Mouse (Mus musculus): ENCODE measurements at regions not wholly inside any gene's neighbourhood (a gene's known extent, or its start where the extent isn't known, plus 50 kb on each side); places are given as distances from the start of the nearest gene placed in this dataset.
A peak's percentile ranks its signal among the peaks of the same experiment; 100 is the strongest.

GRCm38 (mm10) chr13:101233843-101234281 lies 400.6 kb upstream of the Slc30a5 start:
- Histone ChIP-seq H3K9me3 (replicated peaks) (no peaks in the 10 kb centered on the region), H3K36me3 (no peaks in the 10 kb centered on the region), H3K4me2 (peak overlapping the region; percentile 39; the same call in 1 of the 2 replicates), H3K27me3 (no peaks in the 10 kb centered on the region), H3K27ac (peak overlapping the region; percentile 68), H3K4me3 (no peak overlapping the region), H3K4me1 (replicated peaks) (peaks cover 17% of the 10 kb centered on the region), H3K9ac (no peak overlapping the region)
- WGBS, result 28% methylated on average over 5 of the region's 5 CpGs
- ATAC-seq (replicated peaks; ENCODE audit: insufficient number of reproducible peaks, insufficient read depth, low FRiP score, low read depth), result 0 out of 2 replicates have a peak, but pooled peaks have one; percentile 25

GRCm38 (mm10) chr13:101233181-101233842 lies 400.1 kb upstream of the Slc30a5 start:
- Histone ChIP-seq H3K9ac (0 out of 2 replicates have a peak overlapping the region, but pooled peaks have one; percentile 20), H3K4me1 (replicated peaks) (peaks cover 17% of the 10 kb centered on the region), H3K36me3 (no peaks in the 10 kb centered on the region), H3K27me3 (no peaks in the 10 kb centered on the region), H3K27ac (peak overlapping the region; percentile 68), H3K4me3 (no peak overlapping the region), H3K9me3 (replicated peaks) (no peaks in the 10 kb centered on the region), H3K4me2 (peak overlapping the region; percentile 39)
- 22% methylated on average over 8 of the region's 8 CpGs for WGBS
- ATAC-seq (replicated peaks; ENCODE audit: insufficient number of reproducible peaks, insufficient read depth, low FRiP score, low read depth), result peak; percentile 79

GRCm38 (mm10) chr13:101229861-101230260 lies 396.6 kb upstream of the Slc30a5 start:
- 82% methylated on average over 4 of the region's 4 CpGs for WGBS
- no peak for ATAC-seq (replicated peaks; ENCODE audit: insufficient number of reproducible peaks, insufficient read depth, low FRiP score, low read depth)
- peaks cover 15% of the 10 kb centered on the region for H3K4me1 ChIP-seq (replicated peaks)
- no peak overlapping the region for H3K9ac ChIP-seq
- no peaks in the 10 kb centered on the region for H3K27me3 ChIP-seq
- no peaks in the 10 kb centered on the region for H3K36me3 ChIP-seq
- H3K9me3 ChIP-seq (replicated peaks), result no peaks in the 10 kb centered on the region
- H3K4me3 ChIP-seq, result no peak overlapping the region
- no peak overlapping the region for H3K4me2 ChIP-seq
- no peak overlapping the region for H3K27ac ChIP-seq

GRCm38 (mm10) chr13:101225366-101225765 lies 392.1 kb upstream of the Slc30a5 start:
- H3K36me3 ChIP-seq, result no peaks in the 10 kb centered on the region
- 66% methylated on average over 2 of the region's 2 CpGs for WGBS
- H3K9me3 ChIP-seq (replicated peaks), result no peaks in the 10 kb centered on the region
- H3K27me3 ChIP-seq, result no peaks in the 10 kb centered on the region
- H3K4me3 ChIP-seq, result no peak overlapping the region
- H3K9ac ChIP-seq, result no peak overlapping the region
- ATAC-seq (replicated peaks; ENCODE audit: insufficient number of reproducible peaks, insufficient read depth, low FRiP score, low read depth), result no peak
- no peaks in the 10 kb centered on the region for H3K4me1 ChIP-seq (replicated peaks)
- H3K27ac ChIP-seq, result no peak overlapping the region
- no peak overlapping the region for H3K4me2 ChIP-seq

DNA sequence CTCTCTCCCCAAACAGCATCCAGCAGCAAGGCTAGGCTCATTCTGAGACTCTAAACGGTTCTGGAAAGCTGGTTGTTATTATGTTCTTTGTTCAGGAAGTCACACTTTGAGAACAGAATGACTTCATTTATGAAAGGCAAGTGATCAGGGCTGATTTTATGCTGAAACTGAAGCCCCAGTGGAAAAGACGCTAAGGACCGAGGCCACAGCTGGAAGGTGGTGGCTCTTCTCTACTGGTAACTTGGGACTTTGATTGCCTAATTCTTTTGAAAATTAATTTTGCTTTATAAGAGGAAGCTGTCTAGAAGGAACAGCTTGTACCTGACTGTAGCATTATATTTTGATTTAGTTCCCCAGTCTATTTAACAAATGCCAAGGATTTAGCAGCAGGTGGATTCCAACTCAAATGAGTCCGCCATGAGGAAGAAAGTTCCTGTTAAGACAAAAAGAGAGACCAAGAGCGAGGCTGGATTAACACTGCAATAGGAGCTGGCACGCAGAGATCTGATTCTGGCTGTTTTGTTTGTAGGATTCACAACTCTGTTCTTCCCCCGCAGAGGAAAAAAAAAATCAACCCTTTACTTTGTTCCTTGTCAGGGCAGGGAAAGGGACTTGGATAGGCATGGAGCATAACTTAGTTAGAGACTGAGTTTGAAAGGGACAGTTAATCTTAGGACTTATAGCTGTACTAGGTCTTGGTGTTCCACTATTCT lies 388.3 kb upstream of the Slc30a5 start:
- Histone ChIP-seq H3K27me3 (no peaks in the 10 kb centered on the region), H3K4me2 (no peak overlapping the region), H3K4me3 (no peak overlapping the region), H3K9me3 (replicated peaks) (no peaks in the 10 kb centered on the region), H3K36me3 (no peaks in the 10 kb centered on the region), H3K9ac (no peak overlapping the region), H3K27ac (no peak overlapping the region), H3K4me1 (replicated peaks) (no peaks in the 10 kb centered on the region; the same call in 1 of the 2 replicates)
- whole genome bisulfite sequencing, result 76% methylated on average over 7 of the region's 7 CpGs
- no peak for ATAC-seq (replicated peaks; ENCODE audit: insufficient number of reproducible peaks, insufficient read depth, low FRiP score, low read depth)

GRCm38 (mm10) chr13:101219568-101219967 lies 386.3 kb upstream of the Slc30a5 start:
- ATAC-seq (replicated peaks; ENCODE audit: insufficient number of reproducible peaks, insufficient read depth, low FRiP score, low read depth), result no peak
- Histone ChIP-seq H3K36me3 (no peaks in the 10 kb centered on the region), H3K9me3 (replicated peaks) (no peaks in the 10 kb centered on the region), H3K4me3 (no peak overlapping the region), H3K4me2 (no peak overlapping the region), H3K27ac (no peak overlapping the region), H3K9ac (no peak overlapping the region), H3K27me3 (no peaks in the 10 kb centered on the region), H3K4me1 (replicated peaks) (no peaks in the 10 kb centered on the region; the same call in 1 of the 2 replicates)
- 83% methylated on average over 5 of the region's 5 CpGs for WGBS

GRCm38 (mm10) chr13:101216897-101217480 lies 383.8 kb upstream of the Slc30a5 start:
- 71% methylated on average over 8 of the region's 8 CpGs for WGBS
- ATAC-seq (replicated peaks; ENCODE audit: insufficient number of reproducible peaks, insufficient read depth, low FRiP score, low read depth), result no peak
- Histone ChIP-seq H3K36me3 (no peaks in the 10 kb centered on the region), H3K4me1 (replicated peaks) (peaks cover 7% of the 10 kb centered on the region), H3K4me2 (no peak overlapping the region), H3K27me3 (no peaks in the 10 kb centered on the region), H3K9ac (no peak overlapping the region), H3K27ac (no peak overlapping the region), H3K4me3 (no peak overlapping the region), H3K9me3 (replicated peaks) (no peaks in the 10 kb centered on the region)

DNA sequence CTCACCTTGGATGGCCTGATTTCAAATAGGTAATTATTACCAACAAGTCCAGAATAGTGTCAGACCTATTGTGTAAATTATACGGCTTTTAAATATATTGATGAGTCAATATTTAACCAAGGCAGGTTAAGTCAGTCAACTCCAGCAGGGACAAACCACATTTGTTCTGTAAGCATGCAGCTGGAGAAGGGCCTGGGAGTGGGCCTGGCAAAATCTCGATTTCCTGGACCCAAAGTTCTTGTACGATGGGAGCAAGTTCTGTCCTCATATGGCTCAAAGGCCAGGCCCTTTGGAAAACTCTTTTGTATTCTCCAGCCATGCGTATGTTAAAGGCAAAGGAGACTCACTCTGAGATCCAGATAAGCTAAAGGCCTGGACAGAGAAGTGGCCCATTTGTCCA lies 383.2 kb upstream of the Slc30a5 start:
- no peaks in the 10 kb centered on the region for H3K27me3 ChIP-seq
- no peaks in the 10 kb centered on the region for H3K9me3 ChIP-seq (replicated peaks)
- ATAC-seq (replicated peaks; ENCODE audit: insufficient number of reproducible peaks, insufficient read depth, low FRiP score, low read depth), result no peak
- H3K36me3 ChIP-seq, result no peaks in the 10 kb centered on the region
- no peak overlapping the region for H3K4me2 ChIP-seq
- no peak overlapping the region for H3K9ac ChIP-seq
- no peak overlapping the region for H3K27ac ChIP-seq
- H3K4me1 ChIP-seq (replicated peaks), result peaks cover 7% of the 10 kb centered on the region
- whole genome bisulfite sequencing, result 67% methylated on average over 4 of the region's 4 CpGs
- no peak overlapping the region for H3K4me3 ChIP-seq

DNA sequence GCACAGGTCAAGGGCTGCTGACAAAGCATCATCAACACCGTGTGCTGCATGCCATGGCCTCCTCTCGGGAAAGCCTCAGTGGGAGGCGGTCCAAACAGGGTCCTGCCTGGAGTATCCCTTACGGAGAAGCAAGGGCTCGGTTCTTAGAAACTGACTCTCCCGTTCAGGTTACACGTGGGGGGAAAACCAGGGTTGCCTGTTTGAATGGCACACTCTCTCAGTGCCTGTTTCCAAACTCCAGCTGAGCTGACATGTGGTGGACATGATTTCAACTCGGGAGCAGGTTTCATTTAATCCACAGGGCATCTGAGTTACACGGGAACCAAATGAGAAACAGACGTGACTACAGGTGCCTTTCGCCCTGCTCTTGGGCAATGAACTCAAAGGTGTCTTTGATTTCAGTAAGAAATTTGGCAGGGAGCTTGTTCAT lies 382.6 kb upstream of the Slc30a5 start:
- H3K4me3 ChIP-seq, result no peak overlapping the region
- no peaks in the 10 kb centered on the region for H3K36me3 ChIP-seq
- no peaks in the 10 kb centered on the region for H3K9me3 ChIP-seq (replicated peaks)
- no peaks in the 10 kb centered on the region for H3K27me3 ChIP-seq
- WGBS, result 44% methylated on average over 11 of the region's 11 CpGs
- H3K9ac ChIP-seq, result no peak overlapping the region
- H3K27ac ChIP-seq, result no peak overlapping the region
- H3K4me1 ChIP-seq (replicated peaks), result peaks cover 7% of the 10 kb centered on the region
- no peak overlapping the region for H3K4me2 ChIP-seq
- ATAC-seq (replicated peaks; ENCODE audit: insufficient number of reproducible peaks, insufficient read depth, low FRiP score, low read depth), result no peak

DNA sequence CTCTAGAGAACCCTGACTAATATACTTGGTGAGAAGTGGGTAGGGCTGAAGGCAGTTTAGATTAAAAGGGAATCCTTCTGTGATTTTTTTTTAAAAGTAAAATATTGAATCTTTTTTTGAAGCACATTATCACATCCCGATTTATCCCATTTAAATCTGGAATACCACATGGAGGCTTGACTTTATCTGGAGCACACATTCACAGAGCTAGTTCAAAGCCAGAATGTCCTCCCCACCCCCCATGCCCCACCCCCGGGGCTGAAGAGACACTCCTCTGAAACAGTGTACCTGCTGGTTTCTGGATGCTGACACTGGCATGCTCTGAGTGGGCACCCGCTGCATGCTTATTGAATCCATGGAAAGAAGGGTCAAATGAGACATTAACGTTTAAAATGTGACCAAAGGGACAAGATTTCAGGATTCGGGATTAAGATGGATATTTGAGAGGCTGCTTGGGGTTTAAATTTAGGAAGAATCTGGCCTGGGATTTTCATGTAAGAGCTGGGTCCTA lies 382.0 kb upstream of the Slc30a5 start:
- 74% methylated on average over 5 of the region's 5 CpGs for WGBS
- no peak for ATAC-seq (replicated peaks; ENCODE audit: insufficient number of reproducible peaks, insufficient read depth, low FRiP score, low read depth)
- H3K27ac ChIP-seq, result no peak overlapping the region
- H3K36me3 ChIP-seq, result no peaks in the 10 kb centered on the region
- H3K4me3 ChIP-seq, result no peak overlapping the region
- no peaks in the 10 kb centered on the region for H3K27me3 ChIP-seq
- H3K4me1 ChIP-seq (replicated peaks), result peaks cover 7% of the 10 kb centered on the region
- no peak overlapping the region for H3K4me2 ChIP-seq
- no peak overlapping the region for H3K9ac ChIP-seq
- no peaks in the 10 kb centered on the region for H3K9me3 ChIP-seq (replicated peaks)

DNA sequence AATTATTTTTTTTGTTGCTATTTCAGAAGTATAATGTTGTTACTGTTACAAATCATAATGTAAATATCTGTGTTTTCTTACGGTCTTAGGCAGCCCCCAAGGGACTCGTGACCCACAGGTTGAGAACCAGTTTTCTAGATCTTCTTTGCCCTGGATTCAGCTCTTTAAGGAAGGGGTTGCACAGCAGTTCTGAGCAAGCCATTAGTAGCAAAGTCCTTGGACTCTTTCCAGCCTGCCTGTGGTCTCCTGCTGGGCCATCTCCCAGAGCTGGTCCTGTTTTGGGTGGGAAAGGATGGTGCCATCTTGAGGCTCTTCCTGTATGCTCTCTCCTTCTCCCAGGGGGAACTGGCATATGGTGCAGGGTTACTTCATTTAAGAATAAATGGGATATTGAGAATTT lies 380.9 kb upstream of the Slc30a5 start:
- H3K4me3 ChIP-seq, result no peak overlapping the region
- 78% methylated on average over 2 of the region's 2 CpGs for WGBS
- no peaks in the 10 kb centered on the region for H3K36me3 ChIP-seq
- H3K27me3 ChIP-seq, result no peaks in the 10 kb centered on the region
- H3K9ac ChIP-seq, result no peak overlapping the region
- no peak for ATAC-seq (replicated peaks; ENCODE audit: insufficient number of reproducible peaks, insufficient read depth, low FRiP score, low read depth)
- H3K4me2 ChIP-seq, result no peak overlapping the region
- peaks cover 8% of the 10 kb centered on the region for H3K4me1 ChIP-seq (replicated peaks)
- no peak overlapping the region for H3K27ac ChIP-seq
- H3K9me3 ChIP-seq (replicated peaks), result no peaks in the 10 kb centered on the region
